Mouse (Mus musculus) adrenal gland, postnatal 25 days (tissue): ENCODE measurements around the gene Med15. TPM values are rescaled to one million over a fixed set of nuclear protein-coding genes. Genes with fewer than 3 reads are reported as not detected.
"Not testable (repeated sequence)": the region's sequence is repeated elsewhere in the genome, so short reads cannot be mapped to it uniquely, and the experiment has no call there.

ENCODE experiments used
- DNase-seq: peaks from one replicate; pipeline ENCODE4 v3.0.0; 2021; ENCODE audit warnings: mixed read lengths
- long read RNA-seq: library from polyadenylated mRNA; stranded (forward); transcript quantifications from one replicate; pipeline ENCODE4 v2.0.0, GENCODE M21; 2021
- total RNA-seq: library from RNA; stranded (reverse); gene quantifications from 2 replicates; pipeline ENCODE4 v1.2.3, GENCODE M21; 2021

Med15 gene
- total RNA-seq, result 74.8 and 76.0 TPM in 2 replicates
- long read RNA-seq, partial matches to known transcripts, result 7 of 20 reads
- long read RNA-seq, other reads (novel, unspliced or antisense), result 10 of 20 reads

DNA sequence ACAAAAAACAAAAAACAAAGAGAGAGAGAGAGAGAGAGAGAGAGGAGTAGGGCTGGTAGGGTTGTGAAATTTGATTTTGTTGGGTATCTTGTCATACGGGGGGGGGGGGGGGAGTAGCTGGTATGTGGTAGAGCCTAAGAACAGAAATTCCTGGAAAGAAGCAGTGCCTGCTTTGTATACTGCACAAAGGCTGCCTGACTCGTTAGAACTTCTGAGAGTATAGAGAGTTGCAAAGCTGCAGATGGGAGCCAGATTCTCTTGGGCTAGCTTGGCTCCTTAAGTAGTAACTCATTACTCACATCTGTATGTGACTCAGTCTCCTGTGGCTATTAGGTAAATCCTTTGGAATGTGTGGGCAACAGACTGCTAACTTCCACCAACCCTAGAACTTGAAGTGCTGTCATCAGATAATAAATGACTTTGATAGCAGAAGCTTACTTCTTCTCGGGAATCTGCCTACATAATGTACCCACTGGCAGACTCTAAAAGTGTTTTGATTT lies at the start of gene Med15:
Gene Med15, minus strand, starts transcription at position 51 of the 500 bp plus-strand sequence.
- DNase-seq, result no peak

- DNase-seq, result no peak
Observed at GRCm38 (mm10) chr16:17779692-17780091, 47.0 kb upstream of the Med15 start.

DNA sequence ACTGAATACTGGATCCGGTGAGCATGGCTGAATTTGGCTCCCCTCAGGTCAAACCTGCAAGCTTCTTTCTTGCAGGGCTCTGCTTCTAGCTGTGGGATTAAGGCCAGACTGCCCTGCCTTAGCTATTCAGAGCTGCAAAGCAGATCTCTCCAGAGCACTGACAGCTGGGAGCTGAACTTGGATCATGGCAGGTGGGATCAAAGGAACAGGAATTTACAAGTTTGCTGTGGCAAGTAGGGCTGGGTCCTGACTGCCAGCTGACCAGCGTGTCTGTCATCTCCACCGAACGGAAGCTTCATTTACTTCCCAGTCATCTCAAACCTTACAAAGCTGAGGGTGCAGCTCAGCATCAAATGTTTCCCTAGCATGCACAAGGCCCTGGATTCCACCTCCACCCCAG lies 45.5 kb upstream of the Med15 start:
- DNase-seq, result no peak

GRCm38 (mm10) chr16:17776828-17777227 lies 44.1 kb upstream of the Med15 start:
- DNase-seq, result peak; percentile 25

DNA sequence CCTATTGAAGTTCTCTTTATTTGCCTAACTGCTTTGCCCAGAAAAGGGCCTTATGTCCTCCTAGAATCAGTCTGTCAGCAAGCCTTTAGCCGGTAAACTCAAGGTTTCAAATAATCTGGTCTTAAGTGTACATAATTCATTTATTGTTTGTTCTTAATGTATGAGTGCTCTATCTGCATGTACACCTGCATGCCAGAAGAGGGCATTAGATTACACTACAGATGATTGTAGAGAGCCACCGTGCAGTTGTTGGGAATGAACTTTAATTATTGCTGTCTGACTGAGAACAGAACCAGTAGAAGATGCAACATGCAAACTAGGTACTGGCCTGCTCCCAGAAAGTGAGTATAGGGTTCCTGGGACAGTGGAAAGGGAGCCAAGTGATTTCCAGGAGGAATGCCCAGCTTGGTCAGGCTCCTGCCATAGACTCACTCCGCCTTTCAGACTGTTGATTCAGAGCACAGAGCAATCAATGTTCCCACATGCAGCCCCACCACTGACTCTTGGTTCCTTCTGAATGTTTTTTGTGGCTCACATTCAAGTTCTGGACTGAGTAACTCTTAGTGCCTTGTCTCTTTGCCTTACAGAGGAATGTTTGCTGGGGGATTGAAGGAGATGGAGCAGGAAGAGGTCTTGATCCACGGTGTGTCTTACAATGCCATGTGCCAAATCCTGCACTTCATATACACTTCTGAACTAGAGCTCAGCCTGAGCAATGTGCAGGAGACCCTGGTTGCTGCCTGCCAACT lies 38.6 kb upstream of the Med15 start:
- DNase-seq, result no peak

GRCm38 (mm10) chr16:17768834-17769233 lies 36.1 kb upstream of the Med15 start:
- peak; percentile 37 for DNase-seq

DNA sequence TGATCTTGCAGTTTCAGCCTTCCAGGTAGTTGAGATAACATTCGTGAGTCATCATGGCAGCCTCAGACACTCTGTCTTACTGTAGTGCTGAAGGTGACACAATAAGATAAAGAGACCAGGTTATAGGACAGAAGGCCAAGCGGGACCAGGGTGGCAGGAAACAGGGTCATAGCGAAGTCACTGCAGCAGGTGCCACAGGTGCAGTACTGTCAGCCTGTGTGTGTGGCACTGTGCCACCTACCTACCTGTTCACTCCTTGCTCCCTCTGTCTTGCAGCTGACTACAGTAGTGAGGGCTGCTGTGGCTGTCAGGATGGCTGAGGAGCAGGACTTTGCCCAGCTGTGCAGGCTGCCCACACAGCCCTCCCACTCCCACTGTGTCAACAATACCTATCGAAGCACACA lies 31.4 kb upstream of the Med15 start:
- no peak for DNase-seq

DNA sequence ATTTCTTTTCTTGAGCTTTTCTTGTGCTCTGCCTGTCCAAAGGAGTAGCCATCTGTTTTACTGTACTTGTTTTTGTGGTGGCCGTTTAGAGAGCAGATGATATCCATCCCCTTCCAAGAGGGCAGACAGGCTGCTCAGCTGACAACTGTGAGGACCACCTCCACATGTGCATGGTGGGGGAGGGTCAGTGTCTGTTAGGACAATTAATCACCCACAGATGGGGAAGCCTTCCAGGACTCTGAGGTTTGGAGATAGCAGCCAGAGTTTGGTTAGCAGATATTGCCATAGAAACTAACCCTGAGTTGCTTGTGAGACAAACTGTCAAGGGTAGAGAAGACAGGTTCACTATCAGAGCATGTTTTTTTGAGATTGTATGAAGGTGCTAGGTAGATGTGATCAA lies 28.4 kb upstream of the Med15 start:
- DNase-seq, result no peak

GRCm38 (mm10) chr16:17760657-17761056 lies 28.0 kb upstream of the Med15 start:
- DNase-seq, result peak; percentile 49

DNA sequence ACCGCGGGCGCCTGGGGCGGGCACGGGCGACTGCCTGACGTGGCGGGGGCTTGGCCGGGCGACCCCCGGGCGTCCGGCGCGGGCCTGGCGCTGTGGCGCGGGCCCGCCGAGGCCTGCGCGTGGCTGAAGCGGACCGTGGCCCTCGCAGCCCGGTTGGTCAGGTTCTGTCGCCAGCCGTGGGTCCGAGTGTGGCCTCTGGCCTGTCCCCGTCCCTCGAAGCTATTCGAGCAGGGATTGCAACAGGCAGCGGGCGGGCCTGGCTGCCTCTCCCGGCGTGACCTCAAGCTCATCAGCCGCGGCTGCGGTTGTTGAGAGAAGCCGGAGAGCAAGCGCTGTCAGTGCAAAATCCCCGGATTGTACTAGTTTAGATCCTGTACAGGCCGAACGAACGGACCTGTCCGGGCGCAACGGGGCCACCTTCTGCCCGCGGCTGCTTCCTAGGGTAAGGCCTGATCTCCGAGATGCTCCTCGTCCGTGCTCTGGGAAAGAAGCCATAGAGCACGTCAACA lies 27.2 kb upstream of the Med15 start:
- DNase-seq, result peak; percentile 68

GRCm38 (mm10) chr16:17759344-17759773 lies 26.7 kb upstream of the Med15 start, which contains the start of gene Klhl22:
Klhl22 (plus strand) TSS chr16:17759618.
- DNase-seq, result peak; percentile 96

- no peak for DNase-seq
Observed at GRCm38 (mm10) chr16:17758902-17759301, 26.2 kb upstream of the Med15 start.

GRCm38 (mm10) chr16:17757756-17758155 lies 25.1 kb upstream of the Med15 start:
- no peak for DNase-seq

DNA sequence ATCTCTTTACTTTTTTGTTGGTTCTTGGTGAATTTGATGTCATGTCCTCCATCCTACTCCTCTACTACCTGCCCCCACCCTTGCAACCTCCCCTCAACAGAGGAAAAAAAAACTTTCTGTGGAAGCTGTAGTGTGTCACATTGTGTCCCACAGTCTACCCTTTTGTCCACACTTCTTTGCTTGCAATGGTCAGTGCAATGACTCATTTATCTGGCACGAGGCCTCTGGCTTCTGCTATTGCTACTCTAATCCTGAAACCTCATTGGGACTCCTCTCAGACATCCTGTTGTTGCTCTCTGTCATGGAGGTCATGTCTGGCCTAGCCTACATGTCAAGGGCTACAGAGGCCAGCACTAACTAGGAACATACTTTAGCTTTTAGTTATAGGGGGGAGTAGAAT lies 21.0 kb upstream of the Med15 start:
- DNase-seq, result peak; percentile 43

DNA sequence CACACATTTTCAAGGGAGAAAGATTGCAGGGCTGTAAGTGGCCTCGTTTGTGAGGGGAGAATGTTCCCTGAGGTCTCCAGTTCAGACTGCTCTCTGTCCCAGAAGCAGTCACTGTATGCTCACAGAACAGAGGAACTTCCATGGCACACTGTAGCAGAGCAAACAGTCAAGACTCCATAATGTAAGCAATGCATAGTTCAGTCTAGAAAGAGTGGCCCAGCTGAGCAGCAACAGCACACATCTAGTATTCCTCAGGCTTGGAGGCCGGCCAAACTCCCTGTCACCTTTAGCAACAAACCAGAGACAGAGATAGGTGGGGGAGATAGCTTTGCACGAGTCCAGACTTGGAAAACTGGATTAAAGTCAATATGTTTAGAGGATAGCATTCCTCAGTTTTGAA lies 20.3 kb upstream of the Med15 start:
- peak; percentile 13 for DNase-seq

- no peak for DNase-seq
Observed at GRCm38 (mm10) chr16:17745067-17745466, 12.4 kb upstream of the Med15 start.

- peak; percentile 26 for DNase-seq
Observed at GRCm38 (mm10) chr16:17744536-17744935, 11.8 kb upstream of the Med15 start.

GRCm38 (mm10) chr16:17743279-17743678 lies 10.6 kb upstream of the Med15 start:
- no peak for DNase-seq

- DNase-seq, result no peak
Observed at GRCm38 (mm10) chr16:17742810-17743209, 10.1 kb upstream of the Med15 start.

DNA sequence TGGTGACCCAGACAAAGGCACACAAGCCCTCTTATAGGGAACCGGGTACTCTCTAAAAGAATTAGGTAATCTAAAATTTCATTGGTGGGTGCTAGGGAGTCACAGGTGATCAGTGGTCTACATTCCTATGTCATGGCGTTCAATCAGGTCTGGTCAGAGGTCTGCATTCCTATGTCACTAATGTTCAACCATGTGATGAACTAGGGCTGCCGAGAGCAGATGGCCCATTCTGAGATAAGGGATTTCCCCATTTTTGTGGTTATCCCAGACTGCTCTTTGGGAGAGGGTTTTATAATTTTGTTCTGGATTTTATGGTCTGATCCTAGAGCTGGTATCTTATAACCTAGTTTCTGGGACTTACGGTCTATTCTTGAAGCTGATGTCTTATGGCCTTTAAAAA lies 7.4 kb upstream of the Med15 start:
- no peak for DNase-seq

- no peak for DNase-seq
Observed at GRCm38 (mm10) chr16:17736156-17736555, 3.5 kb upstream of the Med15 start.

GRCm38 (mm10) chr16:17734872-17735271 lies 2.2 kb upstream of the Med15 start:
- not testable (repeated sequence) for DNase-seq

DNA sequence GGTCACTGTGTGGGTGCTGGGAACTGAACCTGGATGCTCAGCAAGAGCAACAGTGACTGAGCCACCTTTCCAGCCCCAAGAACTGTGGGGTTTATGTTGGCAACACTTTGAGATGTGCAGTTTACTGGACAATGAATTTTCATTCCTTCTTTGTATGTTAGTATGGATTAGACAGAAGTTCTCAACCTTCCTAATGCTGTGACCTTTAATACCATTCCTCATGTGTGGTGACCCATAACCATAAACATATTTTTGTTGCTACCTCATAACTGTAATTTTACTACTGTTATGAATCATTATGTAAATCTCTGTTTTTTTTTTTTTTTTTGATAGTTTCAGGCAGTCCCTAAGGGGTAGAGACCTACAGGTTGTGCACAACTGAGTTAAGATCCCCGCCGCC lies 955 bp upstream of the Med15 start:
- no peak for DNase-seq

GRCm38 (mm10) chr16:17732431-17732830 lies 260 bp downstream of the Med15 start:
- no peak for DNase-seq
